Mouse (Mus musculus): Measurements from ENCODE around the gene Vmn2r14. TPM values are rescaled to one million over a fixed set of nuclear protein-coding genes. Genes with fewer than 3 reads are reported as not detected.

The Vmn2r14 gene
- total RNA-seq (2023): not detected

DNA sequence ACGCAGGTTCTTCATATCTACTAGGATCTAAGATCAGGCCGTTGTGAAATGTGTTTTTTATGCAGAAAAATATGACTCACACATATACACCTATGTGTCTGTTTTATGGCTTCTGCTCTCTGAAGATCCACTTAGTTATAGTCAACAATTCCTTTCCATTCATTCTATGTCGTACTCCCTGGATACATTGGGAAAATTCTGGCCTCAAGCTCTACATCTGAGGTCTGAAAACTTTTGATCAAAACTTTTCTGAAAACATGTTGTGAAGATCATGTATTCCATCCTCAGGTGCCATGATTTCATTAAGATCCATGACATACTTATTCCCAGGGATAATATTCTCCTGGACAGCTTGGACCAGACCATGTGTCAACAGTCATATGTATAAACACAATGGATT is at the start of gene Vmn2r14:
TSS of gene Vmn2r14 (minus strand) at position 101 of the 400 bp plus-strand sequence.

GRCm38 (mm10) chr5:109192099-109192498 is 32.4 kb downstream of the Vmn2r14 start, which contains the start of gene Vmn2r13:
Vmn2r13 (minus strand) TSS chr5:109192199.

Other genes with a start within 250 kb of the Vmn2r14 start
- gene Vmn2r10, start 218.2 kb downstream of the Vmn2r14 start, total RNA-seq (2023): not detected
- gene Vmn2r11, start 165.1 kb downstream of the Vmn2r14 start, total RNA-seq (2023): not detected
- gene Vmn2r12, start 126.8 kb downstream of the Vmn2r14 start, total RNA-seq (2023): not detected
- gene Vmn2r13, start 32.5 kb downstream of the Vmn2r14 start, total RNA-seq (2023): not detected
- gene Vmn2r15, start 72.9 kb upstream of the Vmn2r14 start, total RNA-seq (2023): not detected
- gene Vmn2r16, start 105.5 kb upstream of the Vmn2r14 start, total RNA-seq (2023): not detected
- gene Vmn2r17, start 195.0 kb upstream of the Vmn2r14 start, total RNA-seq (2023): not detected

Measured in neutrophil, adult 83 days (primary cell).